Mouse (Mus musculus): ENCODE data around the gene Tdrkh. TPM values are rescaled to one million over a fixed set of nuclear protein-coding genes. Genes with fewer than 3 reads are reported as not detected.

The Tdrkh gene
- polyA plus RNA-seq, 1 experiment = not detected

DNA sequence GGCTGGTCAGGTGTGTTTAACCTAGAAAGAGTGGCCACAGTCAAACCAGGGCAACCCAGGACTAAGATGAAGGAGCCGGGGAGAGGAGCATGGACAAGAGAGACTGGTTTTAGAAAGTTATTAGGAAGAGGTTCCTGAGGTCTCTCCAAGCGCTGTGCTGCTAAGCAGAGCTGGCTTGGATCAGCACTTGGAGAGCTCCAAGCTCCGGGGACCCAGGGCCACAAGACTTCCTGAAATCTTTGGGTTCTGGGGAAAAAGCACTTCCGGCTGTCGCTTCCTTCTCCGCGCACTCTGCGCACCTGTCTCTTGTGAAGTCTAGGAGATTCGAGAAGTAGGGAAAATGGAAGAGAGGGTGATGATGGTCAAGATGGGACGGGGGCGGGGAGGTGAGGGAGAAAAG lies 66.5 kb downstream of the Tdrkh start:
- TF ChIP-seq POLR2A (IDR thresholded peaks at IDR 0.05; ENCODE audit: low read depth, low read length) = no peak
- TF ChIP-seq CTCF (IDR thresholded peaks at IDR 0.05; ENCODE audit: extremely low read depth, insufficient read length, insufficient replicate concordance, low read depth, low read length) = no peak
- no peak overlapping the region for H3K4me3 ChIP-seq (ENCODE audit: low read depth, low read length)
- H3K4me1 ChIP-seq (ENCODE audit: control insufficient read depth, insufficient read depth, insufficient read length, low read length) = peaks cover 17% of the 10 kb centered on the region; the same call in 1 of the 2 replicates
- H3K27ac ChIP-seq (ENCODE audit: insufficient read depth, low read depth, low read length) = no peak overlapping the region
- 12% methylated on average over 11 of the region's 11 CpGs for WGBS
- no peaks in the 10 kb centered on the region for H3K36me3 ChIP-seq (ENCODE audit: control insufficient read depth, insufficient read depth, low read length)
- peaks cover 3% of the 10 kb centered on the region; the same call in 1 of the 2 replicates for H3K27me3 ChIP-seq (ENCODE audit: control insufficient read depth, insufficient read depth, low read length)

DNA sequence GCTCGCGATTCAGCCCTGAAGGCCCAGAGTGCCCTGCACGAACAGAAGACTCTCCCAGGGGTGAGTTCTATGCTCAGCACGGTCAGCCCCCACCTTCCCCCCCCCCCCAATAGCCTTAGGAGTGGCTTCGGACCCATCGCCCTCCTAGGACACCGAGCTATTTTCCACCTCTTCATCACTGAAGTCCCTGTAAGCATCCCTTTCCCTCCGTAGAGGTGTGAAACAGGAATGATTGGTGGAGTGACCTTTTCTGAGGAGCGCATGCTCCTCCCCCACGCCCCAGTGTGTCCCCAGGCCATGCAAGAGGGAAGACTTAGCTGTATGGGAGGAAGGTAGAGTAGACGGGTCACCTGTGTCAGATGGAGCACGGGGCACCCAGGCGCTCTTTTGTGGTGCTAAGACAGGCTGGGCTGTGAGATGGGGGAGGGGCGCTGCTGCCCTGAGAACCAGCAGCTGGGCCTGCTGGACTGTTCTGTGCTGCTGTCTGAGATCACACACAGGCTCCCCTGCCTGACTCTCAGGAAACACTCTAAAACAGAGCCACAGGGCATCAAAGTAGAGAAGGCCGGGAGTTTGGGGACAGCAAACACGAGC lies 67.3 kb downstream of the Tdrkh start, which contains the start of gene Riiad1:
TSS of gene Riiad1 (minus strand) at position 51 of the 594 bp plus-strand sequence.
- peaks cover 17% of the 10 kb centered on the region; the same call in 1 of the 2 replicates for H3K4me1 ChIP-seq (ENCODE audit: control insufficient read depth, insufficient read depth, insufficient read length, low read length)
- H3K27me3 ChIP-seq (ENCODE audit: control insufficient read depth, insufficient read depth, low read length) = peaks cover 3% of the 10 kb centered on the region; the same call in 1 of the 2 replicates
- 29% methylated on average over 16 of the region's 16 CpGs for WGBS
- no peaks in the 10 kb centered on the region for H3K36me3 ChIP-seq (ENCODE audit: control insufficient read depth, insufficient read depth, low read length)
- H3K4me3 ChIP-seq (ENCODE audit: low read depth, low read length) = no peak within 1 kb of the TSS
- H3K27ac ChIP-seq (ENCODE audit: insufficient read depth, low read depth, low read length) = no peak within 1 kb of the TSS
- TF ChIP-seq CTCF (IDR thresholded peaks at IDR 0.05; ENCODE audit: extremely low read depth, insufficient read length, insufficient replicate concordance, low read depth, low read length) = no peak
- no peak for TF ChIP-seq POLR2A (IDR thresholded peaks at IDR 0.05; ENCODE audit: low read depth, low read length)

DNA sequence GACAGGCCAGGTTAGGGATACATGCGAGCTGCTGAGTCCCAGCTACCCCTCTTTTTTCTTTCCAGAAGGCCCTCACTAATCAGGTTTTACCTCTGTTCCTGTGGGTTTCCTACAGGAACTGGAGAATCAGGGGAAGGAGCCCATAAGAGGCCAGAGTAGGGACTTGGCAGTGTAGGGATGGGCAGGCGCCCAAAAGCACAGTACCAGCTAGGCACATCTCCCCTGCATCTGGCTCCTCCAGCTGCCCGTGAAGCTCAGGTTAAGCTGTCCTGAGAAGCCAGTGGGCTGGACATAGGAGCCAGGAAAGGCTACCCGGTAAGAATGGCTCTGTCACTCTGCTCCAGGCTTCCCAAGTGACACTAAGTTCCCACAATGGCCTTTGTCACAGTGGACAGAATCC lies 68.4 kb downstream of the Tdrkh start:
- Histone ChIP-seq H3K4me3 (ENCODE audit: low read depth, low read length) (no peak overlapping the region), H3K36me3 (ENCODE audit: control insufficient read depth, insufficient read depth, low read length) (no peaks in the 10 kb centered on the region), H3K27ac (ENCODE audit: insufficient read depth, low read depth, low read length) (no peak overlapping the region), H3K27me3 (ENCODE audit: control insufficient read depth, insufficient read depth, low read length) (peaks cover 3% of the 10 kb centered on the region; the same call in 1 of the 2 replicates), H3K4me1 (ENCODE audit: control insufficient read depth, insufficient read depth, insufficient read length, low read length) (peaks cover 10% of the 10 kb centered on the region; the same call in 1 of the 2 replicates)
- no peak for TF ChIP-seq CTCF (IDR thresholded peaks at IDR 0.05; ENCODE audit: extremely low read depth, insufficient read length, insufficient replicate concordance, low read depth, low read length)
- no peak for TF ChIP-seq POLR2A (IDR thresholded peaks at IDR 0.05; ENCODE audit: low read depth, low read length)
- 72% methylated on average over 4 of the region's 4 CpGs for WGBS

DNA sequence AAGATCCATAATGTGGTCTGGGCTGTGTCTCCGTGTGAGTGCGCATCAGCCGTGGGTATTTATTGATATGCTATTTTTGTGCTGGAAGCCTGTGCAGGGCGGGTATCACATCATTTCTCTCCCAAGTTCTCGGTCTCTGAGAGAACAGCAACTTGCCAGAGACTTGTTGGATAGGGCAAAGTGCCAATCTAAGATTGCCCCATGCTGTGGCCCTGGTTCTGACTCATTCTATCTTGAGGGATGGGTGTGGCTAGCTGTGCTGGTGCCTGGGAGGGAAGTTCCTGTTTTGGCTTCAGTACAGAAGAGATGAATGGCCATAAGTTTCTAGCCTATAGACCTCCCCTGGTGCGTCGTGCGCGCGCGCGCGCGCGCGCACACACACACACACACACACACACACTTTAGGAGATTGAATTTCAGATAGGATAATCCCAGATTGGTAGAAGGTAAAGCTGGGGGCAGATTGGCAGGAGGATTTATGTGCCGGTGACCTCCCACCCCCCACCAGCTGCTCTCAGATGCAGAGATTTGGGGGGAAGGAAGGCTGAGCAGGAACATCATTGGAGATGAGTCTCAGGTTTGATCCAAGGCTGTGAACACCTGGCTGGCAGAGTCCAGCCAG lies 69.8 kb downstream of the Tdrkh start:
- Histone ChIP-seq H3K4me3 (ENCODE audit: low read depth, low read length) (no peak overlapping the region), H3K27ac (ENCODE audit: insufficient read depth, low read depth, low read length) (no peak overlapping the region), H3K4me1 (ENCODE audit: control insufficient read depth, insufficient read depth, insufficient read length, low read length) (peaks cover 3% of the 10 kb centered on the region; the same call in 1 of the 2 replicates), H3K36me3 (ENCODE audit: control insufficient read depth, insufficient read depth, low read length) (no peaks in the 10 kb centered on the region), H3K27me3 (ENCODE audit: control insufficient read depth, insufficient read depth, low read length) (peaks cover 3% of the 10 kb centered on the region; the same call in 1 of the 2 replicates)
- WGBS = 79% methylated on average over 17 of the region's 17 CpGs
- TF ChIP-seq POLR2A (IDR thresholded peaks at IDR 0.05; ENCODE audit: low read depth, low read length) (no peak), CTCF (IDR thresholded peaks at IDR 0.05; ENCODE audit: extremely low read depth, insufficient read length, insufficient replicate concordance, low read depth, low read length) (no peak)

DNA sequence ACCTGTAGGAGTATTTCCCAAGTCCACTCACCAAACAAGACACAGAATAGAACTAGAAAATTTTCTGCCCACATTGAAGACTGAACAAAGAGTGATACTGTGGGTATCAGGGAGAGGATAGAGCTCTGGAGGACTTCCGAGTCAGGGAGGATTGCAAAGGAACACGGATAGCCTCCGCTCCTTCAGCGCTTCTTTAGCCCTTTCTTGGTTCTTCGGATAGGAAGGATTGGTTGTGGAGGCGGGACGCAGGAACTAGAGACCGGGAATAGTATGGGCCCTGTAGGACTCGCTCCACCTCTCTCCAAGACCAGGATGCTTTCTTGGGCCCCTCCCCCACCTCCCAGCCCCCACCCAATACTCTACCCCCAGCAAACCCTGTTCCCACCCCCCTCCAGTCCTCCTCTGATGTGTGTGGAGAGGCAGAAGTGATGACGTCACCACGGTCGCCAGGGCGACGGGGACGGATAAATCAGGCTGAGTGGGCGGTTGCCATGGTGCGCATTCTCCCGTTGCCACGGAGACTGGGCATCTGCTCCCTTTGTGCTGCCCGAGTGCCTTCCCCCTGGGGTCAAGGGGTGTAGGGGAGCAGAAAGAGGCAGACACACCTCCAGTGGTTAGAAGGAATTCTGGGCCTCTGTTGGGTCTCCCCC lies 70.8 kb downstream of the Tdrkh start:
- Histone ChIP-seq H3K27ac (ENCODE audit: insufficient read depth, low read depth, low read length) (no peak overlapping the region), H3K4me3 (ENCODE audit: low read depth, low read length) (no peak overlapping the region), H3K36me3 (ENCODE audit: control insufficient read depth, insufficient read depth, low read length) (no peaks in the 10 kb centered on the region), H3K27me3 (ENCODE audit: control insufficient read depth, insufficient read depth, low read length) (peaks cover 3% of the 10 kb centered on the region; the same call in 1 of the 2 replicates), H3K4me1 (ENCODE audit: control insufficient read depth, insufficient read depth, insufficient read length, low read length) (peaks cover 3% of the 10 kb centered on the region; the same call in 1 of the 2 replicates)
- 48% methylated on average over 20 of the region's 20 CpGs for WGBS
- TF ChIP-seq CTCF (IDR thresholded peaks at IDR 0.05; ENCODE audit: extremely low read depth, insufficient read length, insufficient replicate concordance, low read depth, low read length) = no peak
- TF ChIP-seq POLR2A (IDR thresholded peaks at IDR 0.05; ENCODE audit: low read depth, low read length) = no peak

Other genes starting within 250 kb of the Tdrkh start
- gene Gm10696, start 235.1 kb upstream of the Tdrkh start, polyA plus RNA-seq (2012; rRNA removed) = not detected in 2 replicates
- not detected in 2 replicates for gene Gm5286, start 216.6 kb upstream of the Tdrkh start, polyA plus RNA-seq (2012; rRNA removed)
- gene Gm4778, start 149.2 kb upstream of the Tdrkh start, polyA plus RNA-seq (2012; rRNA removed) = not detected in 2 replicates
- gene Them4, start 103.2 kb upstream of the Tdrkh start, polyA plus RNA-seq (2012; rRNA removed) = 0.47 and 1.0 TPM in 2 replicates
- gene Them5, start 71.2 kb upstream of the Tdrkh start, polyA plus RNA-seq (2012; rRNA removed) = not detected in 2 replicates
- 1.4 and 3.7 TPM in 2 replicates for gene C2cd4d, start 50.8 kb upstream of the Tdrkh start, polyA plus RNA-seq (2012; rRNA removed)
- 10.2 and 28.3 TPM in 2 replicates for gene Rorc, start 40.5 kb upstream of the Tdrkh start, polyA plus RNA-seq (2012; rRNA removed)
- gene Lingo4, start 14.8 kb upstream of the Tdrkh start, polyA plus RNA-seq (2012; rRNA removed) = 0.23 and 0.42 TPM in 2 replicates
- gene Mrpl9, start 30.0 kb downstream of the Tdrkh start, polyA plus RNA-seq (2012; rRNA removed) = 17.3 and 20.6 TPM in 2 replicates
- gene Oaz3, start 30.6 kb downstream of the Tdrkh start, polyA plus RNA-seq (2012; rRNA removed) = not detected in 2 replicates
- gene Celf3, start 65.0 kb downstream of the Tdrkh start, polyA plus RNA-seq (2012; rRNA removed) = 12.1 and 26.1 TPM in 2 replicates
- gene Riiad1, start 67.1 kb downstream of the Tdrkh start, polyA plus RNA-seq (2012; rRNA removed) = 0.23 TPM in 1 of 2 replicates, not detected in the other
- gene Snx27, start 169.4 kb downstream of the Tdrkh start, polyA plus RNA-seq (2012; rRNA removed) = 2.3 and 3.4 TPM in 2 replicates
- not detected in 2 replicates for gene Gm10972, start 229.8 kb downstream of the Tdrkh start, polyA plus RNA-seq (2012; rRNA removed)
- gene Tuft1, start 245.6 kb downstream of the Tdrkh start, polyA plus RNA-seq (2012; rRNA removed) = 11.1 and 47.4 TPM in 2 replicates

Data from small intestine, adult 2 months (tissue).